Mouse (Mus musculus) heart, embryonic 11.5 days (tissue): ENCODE results near the gene Gm28374. TPM values are rescaled to one million over a fixed set of nuclear protein-coding genes. Genes with fewer than 3 reads are reported as not detected.

Source experiments
- ATAC-seq: fragments of 200-750 bp; cut with Nextera tagmentation; replicated peaks from 2 replicates; pipeline ENCODE4 v1.8.0; 2017; ENCODE audit warnings: moderate library complexity; ENCODE audit not compliant: insufficient number of reproducible peaks, low FRiP score, low TSS enrichment
- H3K27ac ChIP-seq: fragments of 300-500 bp; sonication (generic); 2 replicates; pipeline ENCODE4 v1.5.1; 2014; ENCODE audit warnings: mild to moderate bottlenecking, low read depth, low read length
- H3K27me3 ChIP-seq: fragments of 300-500 bp; sonication (generic); 2 replicates; pipeline ENCODE4 v1.6.1; 2014; ENCODE audit warnings: mild to moderate bottlenecking, low read length, mixed read lengths; ENCODE audit not compliant: control insufficient read depth, insufficient read depth
- H3K36me3 ChIP-seq: fragments of 300-500 bp; sonication (generic); 2 replicates; pipeline ENCODE4 v1.6.1; 2014; ENCODE audit warnings: mild to moderate bottlenecking, low read length, moderate library complexity, mixed read lengths; ENCODE audit not compliant: control insufficient read depth, insufficient read depth
- H3K4me1 ChIP-seq: fragments of 300-500 bp; sonication (generic); 2 replicates; pipeline ENCODE4 v1.6.1; 2014; ENCODE audit warnings: low read length; ENCODE audit not compliant: control insufficient read depth, insufficient read depth
- H3K4me2 ChIP-seq: fragments of 300-500 bp; sonication (generic); 2 replicates; pipeline ENCODE4 v1.6.1; 2014; ENCODE audit warnings: mild to moderate bottlenecking, moderate library complexity
- H3K4me3 ChIP-seq: fragments of 300-500 bp; sonication (generic); 2 replicates; pipeline ENCODE4 v1.5.1; 2014; ENCODE audit warnings: low read depth, low read length
- H3K9ac ChIP-seq: fragments of 300-500 bp; sonication (generic); 2 replicates; pipeline ENCODE4 v1.6.1; 2014; ENCODE audit warnings: mild to moderate bottlenecking, low read depth, low read length, moderate library complexity
- H3K9me3 ChIP-seq: fragments of 300-500 bp; sonication (generic); replicated peaks from 2 replicates; pipeline ENCODE4 v1.6.1; 2016; ENCODE audit warnings: low read length; ENCODE audit not compliant: control insufficient read depth
- WGBS: fragments of 180-500 bp; shearing (Covaris S2); extraction: QIAGEN DNeasy Blood & Tissue Kit; methylation state at CpG from one replicate; pipeline ENCODE4 v1.1.7; 2014; ENCODE audit not compliant: insufficient replicate concordance; 5-methylcytosine and 5-hydroxymethylcytosine counted together
- polyA plus RNA-seq: library from polyadenylated mRNA; unstranded; fragments of >200 nt; fragmentation: Nextera tagmentation; extraction: Ambion mirVana; gene quantifications from 2 replicates; pipeline ENCODE4 v1.2.1, GENCODE M21; 2014

Gene Gm28374
- polyA plus RNA-seq, 1 experiment from 2014 or later, result 0.36 TPM

- Histone ChIP-seq H3K9ac (no peak overlapping the region; the same call in 1 of the 2 replicates), H3K4me3 (no peak overlapping the region), H3K9me3 (no peaks in the 10 kb centered on the region), H3K4me2 (no peak overlapping the region), H3K36me3 (no peaks in the 10 kb centered on the region), H3K4me1 (peaks cover 34% of the 10 kb centered on the region), H3K27ac (no peak overlapping the region), H3K27me3 (no peaks in the 10 kb centered on the region)
- WGBS, result 94% methylated on average over 6 of the region's 6 CpGs
- ATAC-seq, result no peak
These were observed 19.0 kb downstream of the Gm28374 start for GRCm38 (mm10) chr19:6063081-6063480.

DNA sequence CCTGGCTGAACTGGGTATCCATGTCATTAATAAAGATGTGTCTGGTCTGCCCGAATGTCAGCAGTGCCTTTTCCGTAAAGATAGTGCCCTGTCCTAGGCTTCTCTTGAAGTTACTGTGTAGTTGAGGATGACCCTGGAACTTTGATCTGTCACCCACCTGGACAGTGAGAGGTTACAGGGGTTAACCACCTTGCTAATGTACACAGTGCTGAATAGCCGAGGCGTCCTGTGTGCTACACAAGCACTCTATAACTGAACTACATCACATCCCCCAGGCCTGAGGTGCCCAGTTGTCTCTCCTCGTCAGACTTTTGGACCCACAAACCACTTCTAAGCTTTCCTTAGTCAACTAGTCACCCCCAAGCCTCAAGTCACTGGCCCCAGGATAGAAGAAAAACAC is 19.6 kb downstream of the Gm28374 start:
- Histone ChIP-seq H3K9ac (peak overlapping the region; percentile 96), H3K36me3 (no peaks in the 10 kb centered on the region), H3K9me3 (no peaks in the 10 kb centered on the region), H3K4me2 (peak overlapping the region; percentile 100), H3K4me1 (peaks cover 30% of the 10 kb centered on the region), H3K27ac (no peak overlapping the region), H3K4me3 (peak overlapping the region; percentile 88), H3K27me3 (no peaks in the 10 kb centered on the region)
- ATAC-seq, result no peak
- WGBS, result 65% methylated on average over 5 of the region's 5 CpGs

DNA sequence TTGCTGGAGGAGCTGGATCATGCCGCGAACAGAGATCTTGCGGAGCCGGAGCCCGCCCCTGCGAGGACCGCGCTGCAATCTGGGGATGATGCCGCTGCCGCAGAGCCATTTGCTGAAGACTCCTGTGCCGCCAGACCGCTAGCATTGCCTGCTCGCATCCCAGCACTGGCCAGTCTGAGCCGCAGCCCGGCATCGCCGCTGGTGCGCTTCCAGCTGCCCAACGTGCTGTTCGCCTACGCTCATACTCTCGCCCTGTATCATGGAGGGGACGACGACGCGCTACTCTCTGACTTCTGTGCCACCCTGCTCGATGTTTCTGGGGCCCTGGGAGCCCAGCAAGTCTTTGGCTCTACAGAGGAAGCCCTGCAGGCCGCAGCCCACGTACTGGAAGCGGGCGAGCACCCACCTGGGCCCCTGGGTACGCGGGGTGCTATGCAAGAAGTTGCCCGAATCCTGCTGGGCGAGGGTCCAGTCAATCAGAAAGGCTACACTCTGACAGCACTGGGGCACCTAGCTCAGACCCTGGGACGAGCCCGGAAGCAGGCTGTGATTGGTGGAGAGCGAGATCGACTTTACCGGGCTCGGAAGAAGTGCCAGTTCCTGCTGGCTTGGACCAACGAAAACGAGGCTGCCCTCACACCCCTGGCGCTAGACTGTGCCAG is 20.3 kb downstream of the Gm28374 start:
- no peak for ATAC-seq
- peak overlapping the region; percentile 88 for H3K4me3 ChIP-seq
- no peaks in the 10 kb centered on the region for H3K27me3 ChIP-seq
- peak overlapping the region; percentile 98 for H3K27ac ChIP-seq
- peaks cover 26% of the 10 kb centered on the region for H3K4me1 ChIP-seq
- 2% methylated on average over 41 of the region's 44 CpGs for WGBS
- H3K9me3 ChIP-seq, result no peaks in the 10 kb centered on the region
- H3K36me3 ChIP-seq, result no peaks in the 10 kb centered on the region
- H3K4me2 ChIP-seq, result peak overlapping the region; percentile 100
- peak overlapping the region; percentile 96 for H3K9ac ChIP-seq

- peak; percentile 50 for ATAC-seq
- H3K4me2 ChIP-seq, result peak within 1 kb of the TSS; percentile 100
- H3K9me3 ChIP-seq, result no peaks in the 10 kb centered on the region
- H3K27ac ChIP-seq, result peak within 1 kb of the TSS; percentile 98
- peak within 1 kb of the TSS; percentile 96 for H3K9ac ChIP-seq
- WGBS, result under 1% methylated on average over 58 of the region's 58 CpGs
- peak within 1 kb of the TSS; percentile 88 for H3K4me3 ChIP-seq
- peaks cover 27% of the 10 kb centered on the region for H3K4me1 ChIP-seq
- no peaks in the 10 kb centered on the region for H3K36me3 ChIP-seq
- no peaks in the 10 kb centered on the region for H3K27me3 ChIP-seq
These were observed 21.0 kb downstream of the Gm28374 start, which contains the start of gene Znhit2 for GRCm38 (mm10) chr19:6061021-6061533. Gene Znhit2 (plus strand): TSS chr19:6061192.

GRCm38 (mm10) chr19:6058966-6059365 is 23.1 kb downstream of the Gm28374 start:
- 80% methylated on average over 5 of the region's 5 CpGs for WGBS
- peak overlapping the region; percentile 96 for H3K9ac ChIP-seq

DNA sequence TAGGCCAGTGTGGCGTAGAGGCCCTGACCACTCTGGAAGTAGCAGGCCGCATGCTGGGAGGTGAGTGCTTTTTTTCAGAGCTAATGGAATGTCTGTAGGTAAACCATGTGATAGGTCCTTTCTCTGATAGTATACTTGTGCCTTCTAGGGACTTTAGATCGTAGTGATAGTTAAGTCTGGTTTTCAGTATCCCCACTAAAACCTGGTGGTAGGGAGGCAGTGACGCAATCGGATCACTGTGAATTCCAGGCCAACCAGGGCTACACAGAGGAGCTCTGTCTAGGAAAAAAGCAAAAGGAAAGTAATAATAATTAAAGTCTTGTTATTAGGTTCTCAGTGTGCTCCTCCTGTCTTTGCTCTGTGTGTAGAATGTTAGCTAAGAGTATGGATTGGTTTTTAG is 23.5 kb downstream of the Gm28374 start:
- H3K27me3 ChIP-seq, result no peaks in the 10 kb centered on the region
- H3K4me3 ChIP-seq, result peak overlapping the region; percentile 90
- 30% methylated on average over 5 of the region's 5 CpGs for WGBS
- H3K9ac ChIP-seq, result peak overlapping the region; percentile 96
- peaks cover 27% of the 10 kb centered on the region for H3K4me1 ChIP-seq
- no peak for ATAC-seq
- peak overlapping the region; percentile 68; the same call in 1 of the 2 replicates for H3K27ac ChIP-seq
- H3K9me3 ChIP-seq, result no peaks in the 10 kb centered on the region
- peak overlapping the region; percentile 85 for H3K4me2 ChIP-seq
- peaks cover 13% of the 10 kb centered on the region for H3K36me3 ChIP-seq

More at GRCm38 (mm10) chr19:6058966-6059365, 23.1 kb downstream of the Gm28374 start:
- Histone ChIP-seq H3K27ac (no peak overlapping the region), H3K36me3 (peaks cover 9% of the 10 kb centered on the region), H3K4me2 (peak overlapping the region; percentile 85), H3K4me3 (peak overlapping the region; percentile 90), H3K9me3 (no peaks in the 10 kb centered on the region), H3K4me1 (peaks cover 27% of the 10 kb centered on the region), H3K27me3 (no peaks in the 10 kb centered on the region)
- ATAC-seq, result no peak

GRCm38 (mm10) chr19:6057313-6058096 is 24.6 kb downstream of the Gm28374 start, which contains the start of the genes Mrpl49 and Fau:
Gene Mrpl49 (minus strand): TSS chr19:6057785.
Gene Fau (plus strand): TSS chr19:6057844.
- Histone ChIP-seq H3K4me1 (peaks cover 23% of the 10 kb centered on the region), H3K4me3 (peak within 1 kb of the TSS; percentile 90), H3K27ac (peak within 1 kb of the TSS; percentile 68), H3K9me3 (no peaks in the 10 kb centered on the region), H3K27me3 (no peaks in the 10 kb centered on the region), H3K9ac (peak within 1 kb of the TSS; percentile 96), H3K4me2 (peak within 1 kb of the TSS; percentile 85), H3K36me3 (peaks cover 20% of the 10 kb centered on the region)
- peak; percentile 86 for ATAC-seq
- under 1% methylated on average over 58 of the region's 63 CpGs for WGBS

DNA sequence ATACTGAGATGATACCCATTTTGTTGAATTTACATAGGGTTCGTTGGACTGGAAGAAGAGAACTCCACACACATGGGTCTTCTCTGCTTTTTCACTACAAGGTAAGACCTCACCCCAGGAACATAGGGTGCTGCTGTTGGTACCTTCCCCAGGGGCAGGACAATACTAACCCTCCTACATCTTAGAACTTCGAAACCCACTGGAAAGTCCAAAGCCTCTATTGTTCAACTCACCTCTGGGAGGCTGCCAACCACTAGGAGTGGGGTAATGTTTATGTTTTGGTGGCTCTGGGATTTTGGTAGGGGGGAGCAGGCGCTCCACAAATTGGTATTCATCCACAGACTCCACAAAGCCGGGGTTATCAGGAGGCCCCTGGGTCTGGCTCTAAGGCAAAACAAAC is 25.4 kb downstream of the Gm28374 start:
- Histone ChIP-seq H3K4me3 (peak overlapping the region; percentile 90), H3K4me1 (peaks cover 15% of the 10 kb centered on the region), H3K4me2 (peak overlapping the region; percentile 85), H3K27me3 (no peaks in the 10 kb centered on the region), H3K27ac (no peak overlapping the region), H3K9me3 (no peaks in the 10 kb centered on the region), H3K9ac (peak overlapping the region; percentile 96), H3K36me3 (peaks cover 25% of the 10 kb centered on the region)
- WGBS, result 49% methylated on average over 4 of the region's 4 CpGs
- ATAC-seq, result no peak
